Mouse (Mus musculus): Measurements from ENCODE around the gene Lrrc8b. TPM values are rescaled to one million over a fixed set of nuclear protein-coding genes. Genes with fewer than 3 reads are reported as not detected.

Gene Lrrc8b
- polyA plus RNA-seq, 1 experiment from 2014 or later: 13.4 TPM

- ATAC-seq (ENCODE audit: low FRiP score): no peak
- WGBS: 95% methylated on average over 8 of the region's 8 CpGs
- no peak overlapping the region for H3K27ac ChIP-seq
These were observed 50.0 kb downstream of the Lrrc8b start for GRCm38 (mm10) chr5:105465550-105465949.

DNA sequence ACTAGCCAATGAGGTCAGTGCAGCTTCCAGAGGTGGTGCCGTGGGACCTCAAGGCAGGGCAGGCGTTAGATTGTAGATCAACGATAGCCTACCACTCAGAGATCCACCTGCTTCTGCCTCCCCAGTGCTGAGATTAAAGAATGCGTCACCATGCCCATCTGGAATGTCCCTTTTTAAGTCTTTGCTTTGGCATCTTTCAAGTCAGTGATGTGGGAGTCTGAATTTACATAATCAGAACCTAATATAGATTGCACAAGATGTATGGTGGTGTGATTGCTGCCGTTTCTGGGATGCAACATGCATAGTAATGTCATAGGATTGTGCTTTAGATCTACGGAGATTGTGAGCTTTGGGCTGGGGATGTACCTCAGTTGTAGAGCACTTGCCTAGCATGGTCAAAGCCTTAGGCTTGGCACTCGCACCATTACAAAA is 50.9 kb downstream of the Lrrc8b start:
- 0 out of 2 replicates have a peak, but pooled peaks cover 3% of the 10 kb centered on the region for H3K36me3 ChIP-seq
- no peaks in the 10 kb centered on the region for H3K4me1 ChIP-seq (replicated peaks)
- no peak overlapping the region for H3K4me3 ChIP-seq
- no peaks in the 10 kb centered on the region for H3K9me3 ChIP-seq
- H3K27me3 ChIP-seq: no peaks in the 10 kb centered on the region
- 90% methylated on average over 7 of the region's 7 CpGs for WGBS
- H3K4me2 ChIP-seq: no peak overlapping the region
- no peak overlapping the region for H3K27ac ChIP-seq
- H3K9ac ChIP-seq: no peak overlapping the region
- ATAC-seq (ENCODE audit: low FRiP score): no peak

More at GRCm38 (mm10) chr5:105465550-105465949, 50.0 kb downstream of the Lrrc8b start:
- H3K27me3 ChIP-seq: no peaks in the 10 kb centered on the region
- H3K9me3 ChIP-seq: no peaks in the 10 kb centered on the region
- no peak overlapping the region for H3K9ac ChIP-seq
- no peaks in the 10 kb centered on the region for H3K4me1 ChIP-seq (replicated peaks)
- H3K36me3 ChIP-seq: no peaks in the 10 kb centered on the region
- H3K4me3 ChIP-seq: no peak overlapping the region
- H3K4me2 ChIP-seq: no peak overlapping the region

DNA sequence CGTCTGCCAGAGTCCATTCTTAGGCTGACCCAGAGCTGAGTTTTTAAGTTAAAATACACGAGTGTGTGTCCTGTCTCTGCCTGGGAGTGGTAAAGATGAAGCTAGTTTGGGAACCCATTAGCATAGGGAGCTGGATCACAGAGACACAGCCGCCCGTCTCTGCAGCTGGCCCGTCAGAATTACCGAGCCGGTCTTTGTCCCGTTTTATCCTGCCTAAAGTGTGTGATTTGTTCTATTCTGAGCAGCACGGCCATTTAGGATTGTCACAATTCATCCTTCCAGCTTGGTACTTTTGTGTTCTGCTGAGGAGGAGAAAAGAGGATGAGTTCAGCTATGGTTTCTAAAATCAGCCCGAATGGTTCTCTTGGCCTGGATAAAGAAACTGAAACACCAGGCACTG is 51.7 kb downstream of the Lrrc8b start:
- 67% methylated on average over 10 of the region's 10 CpGs for WGBS
- no peaks in the 10 kb centered on the region for H3K27me3 ChIP-seq
- H3K36me3 ChIP-seq: 0 out of 2 replicates have a peak, but pooled peaks cover 4% of the 10 kb centered on the region
- no peak overlapping the region for H3K4me2 ChIP-seq
- no peak overlapping the region for H3K27ac ChIP-seq
- H3K4me1 ChIP-seq (replicated peaks): no peaks in the 10 kb centered on the region
- no peak overlapping the region for H3K4me3 ChIP-seq
- no peak overlapping the region for H3K9ac ChIP-seq
- ATAC-seq (ENCODE audit: low FRiP score): no peak
- no peaks in the 10 kb centered on the region for H3K9me3 ChIP-seq

- 0 out of 2 replicates have a peak, but pooled peaks cover 5% of the 10 kb centered on the region for H3K4me1 ChIP-seq (replicated peaks)
- H3K27ac ChIP-seq: no peak overlapping the region
- WGBS: 79% methylated on average over 5 of the region's 5 CpGs
- peaks cover 17% of the 10 kb centered on the region; the same call in 1 of the 2 replicates for H3K36me3 ChIP-seq
- ATAC-seq (ENCODE audit: low FRiP score): no peak
- no peak overlapping the region for H3K4me3 ChIP-seq
- H3K9ac ChIP-seq: no peak overlapping the region
- H3K27me3 ChIP-seq: no peaks in the 10 kb centered on the region
- no peak overlapping the region for H3K4me2 ChIP-seq
- H3K9me3 ChIP-seq: no peaks in the 10 kb centered on the region
These were observed 57.6 kb downstream of the Lrrc8b start for GRCm38 (mm10) chr5:105472983-105473705.

DNA sequence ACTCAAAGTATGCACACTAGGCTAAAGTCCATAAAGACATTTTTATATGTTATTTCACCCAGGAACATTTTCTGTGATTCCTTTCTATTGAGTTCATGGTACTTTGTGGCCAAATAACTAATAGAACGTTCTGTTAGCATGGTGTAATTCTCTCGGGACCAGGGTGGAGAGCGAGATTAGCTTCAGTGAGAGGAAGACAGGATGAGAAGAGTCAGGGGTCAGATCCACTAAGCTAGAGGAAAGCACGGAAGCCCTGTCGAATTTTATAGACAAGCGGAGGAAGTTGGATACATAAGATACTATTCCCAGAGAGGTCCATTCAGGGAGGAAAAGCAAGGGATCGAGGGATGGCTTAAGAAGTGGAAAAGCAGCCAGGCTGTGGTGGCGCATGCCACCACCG is 62.0 kb downstream of the Lrrc8b start:
- 87% methylated on average over 9 of the region's 9 CpGs for WGBS
- H3K9me3 ChIP-seq: no peaks in the 10 kb centered on the region
- no peak for ATAC-seq (ENCODE audit: low FRiP score)
- no peak overlapping the region for H3K4me2 ChIP-seq
- peaks cover 49% of the 10 kb centered on the region for H3K36me3 ChIP-seq
- no peak overlapping the region for H3K27ac ChIP-seq
- H3K4me1 ChIP-seq (replicated peaks): 0 out of 2 replicates have a peak, but pooled peaks cover 5% of the 10 kb centered on the region
- H3K9ac ChIP-seq: no peak overlapping the region
- no peak overlapping the region for H3K4me3 ChIP-seq
- no peaks in the 10 kb centered on the region for H3K27me3 ChIP-seq

- no peak overlapping the region for H3K9ac ChIP-seq
- no peak for ATAC-seq (ENCODE audit: low FRiP score)
- H3K36me3 ChIP-seq: peaks cover 61% of the 10 kb centered on the region
- no peak overlapping the region for H3K27ac ChIP-seq
- WGBS: 89% methylated on average over 13 of the region's 13 CpGs
- H3K4me1 ChIP-seq (replicated peaks): 0 out of 2 replicates have a peak, but pooled peaks cover under 1% of the 10 kb centered on the region
- no peak overlapping the region for H3K4me3 ChIP-seq
- no peak overlapping the region for H3K4me2 ChIP-seq
- H3K27me3 ChIP-seq: no peaks in the 10 kb centered on the region
- no peaks in the 10 kb centered on the region for H3K9me3 ChIP-seq
These were observed 64.1 kb downstream of the Lrrc8b start for GRCm38 (mm10) chr5:105479673-105480072.

DNA sequence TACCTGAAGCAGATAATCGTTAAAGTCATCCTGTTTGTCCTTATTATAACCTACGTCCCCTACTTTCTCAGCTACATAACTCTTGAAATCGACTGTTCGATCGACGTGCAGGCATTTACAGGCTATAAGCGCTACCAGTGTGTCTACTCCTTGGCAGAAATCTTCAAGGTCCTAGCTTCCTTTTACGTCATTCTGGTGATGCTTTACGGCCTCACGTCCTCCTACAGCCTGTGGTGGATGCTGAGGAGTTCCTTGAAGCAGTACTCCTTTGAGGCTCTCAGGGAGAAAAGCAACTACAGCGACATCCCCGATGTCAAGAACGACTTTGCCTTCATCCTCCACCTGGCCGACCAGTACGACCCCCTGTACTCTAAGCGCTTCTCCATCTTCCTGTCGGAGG is 65.0 kb downstream of the Lrrc8b start:
- no peak for ATAC-seq (ENCODE audit: low FRiP score)

DNA sequence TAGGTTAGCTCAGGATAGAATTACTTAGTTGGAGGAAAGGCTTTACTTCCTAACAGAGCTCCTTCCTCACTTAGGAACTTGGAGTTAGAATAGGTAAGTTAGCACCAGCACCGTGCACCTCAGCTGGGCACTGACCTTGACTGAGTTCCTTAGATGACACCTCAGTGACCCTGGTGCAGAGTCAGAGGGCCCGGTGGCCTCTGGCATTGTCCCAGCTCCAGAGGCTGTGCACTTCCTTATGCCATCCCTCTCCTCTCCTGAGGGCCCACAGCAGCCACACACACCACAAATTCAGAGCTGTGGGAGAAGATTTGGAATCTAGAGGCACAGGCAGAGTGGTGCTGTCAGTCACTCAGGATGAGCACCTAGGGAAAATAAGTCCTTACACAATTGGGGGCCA is 68.1 kb downstream of the Lrrc8b start:
- Histone ChIP-seq H3K9ac (no peak overlapping the region), H3K36me3 (peaks cover 69% of the 10 kb centered on the region), H3K27me3 (no peaks in the 10 kb centered on the region), H3K9me3 (no peaks in the 10 kb centered on the region), H3K4me1 (replicated peaks) (0 out of 2 replicates have a peak, but pooled peaks cover 4% of the 10 kb centered on the region), H3K4me3 (no peak overlapping the region), H3K27ac (no peak overlapping the region), H3K4me2 (no peak overlapping the region)
- WGBS: 88% methylated on average over 2 of the region's 2 CpGs
- no peak for ATAC-seq (ENCODE audit: low FRiP score)

More for the DNA sequence above, 65.0 kb downstream of the Lrrc8b start:
- Histone ChIP-seq H3K9ac (no peak overlapping the region), H3K36me3 (peaks cover 63% of the 10 kb centered on the region), H3K27me3 (no peaks in the 10 kb centered on the region), H3K4me1 (replicated peaks) (0 out of 2 replicates have a peak, but pooled peaks cover 4% of the 10 kb centered on the region), H3K4me3 (no peak overlapping the region), H3K4me2 (no peak overlapping the region), H3K9me3 (no peaks in the 10 kb centered on the region), H3K27ac (no peak overlapping the region)
- 96% methylated on average over 17 of the region's 17 CpGs for WGBS

- Histone ChIP-seq H3K4me2 (no peak overlapping the region), H3K9me3 (no peaks in the 10 kb centered on the region), H3K27ac (no peak overlapping the region), H3K9ac (no peak overlapping the region), H3K4me1 (replicated peaks) (0 out of 2 replicates have a peak, but pooled peaks cover 4% of the 10 kb centered on the region), H3K36me3 (peaks cover 69% of the 10 kb centered on the region), H3K27me3 (no peaks in the 10 kb centered on the region), H3K4me3 (no peak overlapping the region)
- WGBS: 89% methylated on average over 6 of the region's 6 CpGs
- ATAC-seq (ENCODE audit: low FRiP score): no peak
These were observed 68.7 kb downstream of the Lrrc8b start for GRCm38 (mm10) chr5:105484247-105484646.

- H3K4me1 ChIP-seq (replicated peaks): 0 out of 2 replicates have a peak, but pooled peaks cover 4% of the 10 kb centered on the region
- no peaks in the 10 kb centered on the region for H3K27me3 ChIP-seq
- no peak overlapping the region for H3K4me3 ChIP-seq
- no peak for ATAC-seq (ENCODE audit: low FRiP score)
- no peak overlapping the region for H3K4me2 ChIP-seq
- 87% methylated on average over 14 of the region's 14 CpGs for WGBS
- H3K9ac ChIP-seq: no peak overlapping the region
- no peaks in the 10 kb centered on the region for H3K9me3 ChIP-seq
- no peak overlapping the region for H3K27ac ChIP-seq
- peaks cover 63% of the 10 kb centered on the region for H3K36me3 ChIP-seq
These were observed 69.3 kb downstream of the Lrrc8b start for GRCm38 (mm10) chr5:105484891-105485290.

DNA sequence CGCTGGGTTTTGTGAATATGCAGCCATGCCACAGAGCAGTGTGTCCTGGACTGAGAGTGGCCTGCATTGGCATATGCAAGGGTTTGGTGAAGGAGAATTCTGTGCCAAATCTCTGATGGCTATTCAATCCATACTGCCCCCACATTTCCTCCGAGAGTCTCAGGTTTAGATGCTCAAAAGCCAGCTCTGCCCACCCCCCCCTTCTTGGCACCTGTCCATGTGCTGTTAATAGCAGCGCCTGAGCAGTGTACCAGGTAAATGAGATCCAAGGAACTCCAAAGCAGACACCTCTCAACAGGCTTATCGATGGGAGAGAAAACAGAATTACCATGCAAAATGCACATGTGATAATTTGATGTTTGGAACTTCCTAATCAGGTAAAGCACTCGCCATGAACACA is 74.6 kb downstream of the Lrrc8b start:
- H3K27me3 ChIP-seq: peaks cover 6% of the 10 kb centered on the region
- H3K4me3 ChIP-seq: no peak overlapping the region
- H3K4me1 ChIP-seq (replicated peaks): peaks cover 26% of the 10 kb centered on the region

DNA sequence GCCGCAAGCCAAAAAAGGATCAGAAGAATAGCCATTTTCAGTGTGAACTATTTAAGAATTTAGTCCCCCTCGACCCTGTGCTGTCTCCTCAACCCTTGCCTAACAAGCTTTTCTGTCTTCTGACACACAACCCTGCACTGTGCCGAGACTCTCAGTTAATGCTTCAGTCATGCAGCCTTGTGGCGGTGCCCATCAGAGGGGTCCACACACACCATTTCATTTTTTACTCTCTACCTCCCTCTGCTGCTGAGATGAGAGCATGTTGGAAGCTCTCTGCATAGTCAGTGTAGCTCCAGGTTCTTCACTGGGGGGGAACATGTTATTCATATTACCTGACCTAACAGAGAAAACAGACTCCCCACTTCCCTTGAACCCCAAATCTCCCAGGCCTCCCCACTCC is 75.8 kb downstream of the Lrrc8b start:
- H3K36me3 ChIP-seq: peaks cover 23% of the 10 kb centered on the region
- 55% methylated on average over 4 of the region's 4 CpGs for WGBS
- H3K4me2 ChIP-seq: no peak overlapping the region
- peak; percentile 48; the same call in 1 of the 2 replicates for ATAC-seq (ENCODE audit: low FRiP score)
- peaks cover 37% of the 10 kb centered on the region for H3K4me1 ChIP-seq (replicated peaks)
- H3K4me3 ChIP-seq: no peak overlapping the region
- H3K9ac ChIP-seq: no peak overlapping the region
- H3K27me3 ChIP-seq: peaks cover 9% of the 10 kb centered on the region
- H3K9me3 ChIP-seq: no peaks in the 10 kb centered on the region
- H3K27ac ChIP-seq: no peak overlapping the region

More for the DNA sequence above, 74.6 kb downstream of the Lrrc8b start:
- Histone ChIP-seq H3K9ac (no peak overlapping the region), H3K9me3 (no peaks in the 10 kb centered on the region), H3K36me3 (peaks cover 33% of the 10 kb centered on the region), H3K4me2 (no peak overlapping the region), H3K27ac (no peak overlapping the region)
- ATAC-seq (ENCODE audit: low FRiP score): no peak
- WGBS: 86% methylated on average over 5 of the region's 5 CpGs
